Mouse (Mus musculus): Measurements from ENCODE around the gene Agap3.

Gene Agap3

DNA sequence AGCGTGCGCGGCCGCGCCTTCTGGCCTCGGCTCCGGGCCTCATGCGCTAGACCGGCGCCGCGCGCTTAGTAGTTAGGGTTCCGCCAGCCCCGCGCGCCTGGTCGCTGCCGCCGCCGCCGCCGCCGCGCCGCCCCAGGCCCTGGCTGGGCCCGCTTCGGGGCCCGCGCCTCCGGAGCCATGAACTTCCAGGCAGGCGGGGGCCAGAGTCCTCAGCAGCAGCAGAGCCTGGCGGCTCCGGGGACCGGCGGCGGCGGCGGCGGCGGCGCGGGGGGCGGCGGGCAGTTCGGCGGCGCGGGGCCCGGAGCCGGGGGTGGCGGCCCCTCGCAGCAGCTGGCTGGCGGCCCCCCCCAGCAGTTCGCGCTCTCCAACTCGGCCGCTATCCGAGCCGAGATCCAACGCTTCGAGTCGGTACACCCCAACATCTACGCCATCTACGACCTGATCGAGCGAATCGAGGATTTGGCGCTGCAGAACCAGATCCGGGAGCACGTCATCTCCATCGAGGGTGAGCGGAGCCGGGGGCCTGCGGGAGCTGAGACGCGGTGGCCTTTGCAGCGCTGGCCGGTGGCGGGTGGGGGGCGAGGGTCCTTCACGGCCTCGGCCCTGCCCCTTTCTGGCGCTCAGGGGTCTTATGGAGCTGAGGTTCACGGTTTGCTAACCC, at the start of gene Agap3:
Gene Agap3, plus strand, starts transcription at position 148 of the 661 bp plus-strand sequence.
- DNase-seq: peak; percentile 57

DNA sequence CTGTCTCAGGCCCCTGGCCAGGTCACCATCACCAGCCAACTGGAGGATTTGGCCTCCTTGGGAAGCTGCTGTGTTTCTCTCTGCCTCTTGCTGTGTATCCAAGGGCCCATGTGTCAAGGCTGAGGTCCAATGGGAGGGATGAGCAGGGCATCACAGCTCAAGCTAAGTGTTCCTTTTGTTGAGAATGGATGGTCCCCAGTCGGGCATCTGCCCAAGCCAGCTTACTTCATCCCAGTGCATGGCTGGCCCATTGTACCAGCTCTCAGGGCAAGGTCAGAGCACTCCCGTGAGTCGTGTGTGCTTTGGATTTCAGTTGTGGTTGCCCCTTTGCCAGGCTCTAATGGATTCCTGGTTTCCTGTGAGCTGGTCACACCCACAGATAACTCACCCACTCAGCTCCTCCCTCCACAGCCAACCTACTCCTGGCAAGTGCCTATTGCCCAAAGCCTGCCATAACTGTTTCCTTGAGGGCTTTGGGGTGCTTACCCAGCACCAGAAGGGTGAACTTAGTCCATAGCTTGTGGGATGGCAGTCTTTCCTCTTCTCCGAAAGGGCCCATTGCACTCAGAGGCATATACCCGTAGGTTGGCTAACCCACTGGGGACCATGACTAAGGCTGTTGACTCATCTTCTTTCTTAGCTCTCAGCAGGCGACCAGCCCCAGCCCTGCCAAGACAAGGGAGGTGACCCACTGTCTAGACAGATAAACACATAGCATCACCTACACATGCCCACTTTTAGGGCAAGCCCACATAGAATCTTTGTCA, 47.2 kb upstream of the Agap3 start:
- no peak for DNase-seq

DNA sequence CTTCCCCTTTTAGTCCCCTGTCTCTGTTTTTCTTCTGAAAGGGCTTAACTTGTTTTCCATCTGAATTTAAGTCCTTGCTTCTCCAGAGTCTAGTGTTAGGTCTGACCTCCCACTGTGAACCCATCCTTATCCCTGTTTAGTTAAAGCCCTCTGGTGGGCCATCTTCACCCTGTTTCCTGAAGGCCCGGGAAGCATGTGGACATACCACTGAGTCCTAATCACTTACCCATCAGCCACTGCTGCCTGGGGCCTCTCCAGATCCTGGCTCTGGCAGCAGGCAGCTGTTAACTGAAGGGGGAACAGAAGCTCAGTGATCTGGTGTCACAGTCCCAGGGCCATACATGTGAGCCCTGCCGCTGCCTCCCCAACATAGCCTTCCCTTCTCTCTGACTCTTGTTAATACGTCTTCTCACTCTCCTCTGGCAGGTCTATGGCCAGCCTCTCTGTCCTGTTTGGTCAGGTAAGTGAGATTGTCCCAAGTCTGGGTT, 46.5 kb upstream of the Agap3 start:
- DNase-seq: no peak

- DNase-seq: no peak
Measured at GRCm38 (mm10) chr5:24408651-24409050, 43.3 kb upstream of the Agap3 start.

DNA sequence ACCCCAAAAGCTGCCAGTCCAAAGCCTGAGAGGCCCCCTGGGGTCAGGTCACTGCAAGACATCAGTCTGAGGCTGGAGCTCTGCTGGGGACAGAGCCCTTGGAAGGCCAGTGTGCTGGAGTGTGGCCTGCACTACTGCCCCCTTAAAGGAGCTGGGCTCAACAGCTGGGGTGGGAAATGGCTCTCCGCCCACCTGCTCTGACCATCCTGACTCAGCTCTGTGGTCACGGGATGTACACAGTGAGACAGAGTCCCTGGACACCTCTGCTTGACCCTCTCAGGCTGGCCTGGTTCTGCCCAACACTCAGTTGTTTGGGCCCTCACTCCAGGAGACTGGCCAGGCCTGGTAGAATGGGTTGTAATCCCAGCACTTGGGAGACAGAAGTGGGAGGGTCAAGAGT, 42.5 kb upstream of the Agap3 start:
- DNase-seq: no peak

DNA sequence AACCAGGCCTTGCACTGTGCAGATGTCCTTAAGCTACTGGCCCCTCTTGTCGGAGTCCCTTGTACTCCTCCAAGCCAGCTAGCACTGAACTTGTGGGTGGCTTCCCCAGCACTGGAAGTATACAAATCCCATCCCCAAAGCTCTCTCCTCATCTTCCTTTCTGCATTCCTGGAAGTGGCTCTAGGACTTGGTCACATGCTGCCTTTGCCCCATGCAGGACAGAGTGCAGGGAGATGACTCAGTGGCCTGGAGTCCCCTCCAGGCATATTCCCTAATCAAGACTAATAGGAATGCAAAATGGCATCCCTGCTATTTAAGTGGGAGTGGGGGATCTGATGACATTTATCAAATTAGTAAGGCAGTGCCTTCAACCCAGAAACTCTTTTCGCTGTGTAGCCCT, 39.9 kb upstream of the Agap3 start:
- DNase-seq: no peak

GRCm38 (mm10) chr5:24413042-24413693, 38.8 kb upstream of the Agap3 start, which contains the start of gene Asic3:
TSS of gene Asic3 (plus strand) at chr5:24413392.
- DNase-seq: no peak

DNA sequence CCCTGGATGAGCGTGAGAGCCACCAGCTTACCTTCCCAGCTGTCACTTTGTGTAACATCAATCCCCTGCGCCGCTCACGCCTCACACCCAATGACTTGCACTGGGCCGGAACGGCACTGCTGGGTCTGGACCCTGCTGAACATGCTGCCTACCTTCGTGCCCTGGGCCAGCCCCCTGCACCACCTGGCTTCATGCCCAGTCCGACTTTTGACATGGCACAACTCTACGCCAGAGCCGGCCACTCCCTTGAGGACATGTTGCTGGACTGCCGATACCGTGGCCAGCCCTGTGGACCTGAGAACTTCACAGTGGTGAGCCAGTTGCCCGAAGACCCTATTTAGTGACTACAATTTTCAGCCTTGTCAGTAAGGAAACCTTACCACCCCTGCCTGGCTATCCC, 38.0 kb upstream of the Agap3 start:
- no peak for DNase-seq

- DNase-seq: peak; percentile 74
Measured at GRCm38 (mm10) chr5:24416222-24416736, 35.7 kb upstream of the Agap3 start.

DNA sequence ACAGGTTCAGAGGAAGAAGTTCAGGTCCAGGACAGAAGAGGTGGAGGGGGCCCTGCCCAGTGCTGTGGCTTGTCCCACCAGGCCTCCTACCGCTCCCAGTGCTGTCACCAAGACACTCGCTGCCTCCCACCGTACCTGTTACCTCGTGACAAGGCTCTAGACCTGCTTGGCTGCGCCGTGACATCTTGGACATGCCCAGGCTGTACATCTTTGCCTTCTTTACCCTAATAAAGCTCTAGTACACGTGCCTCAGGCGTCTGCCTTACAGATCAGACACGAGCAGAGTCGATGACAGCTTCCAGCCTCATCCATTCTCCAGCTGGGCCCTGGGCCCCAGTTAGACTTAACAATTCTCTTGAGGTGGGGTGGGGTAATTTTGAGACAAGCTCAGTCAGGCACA, 34.4 kb upstream of the Agap3 start:
- DNase-seq: no peak

DNA sequence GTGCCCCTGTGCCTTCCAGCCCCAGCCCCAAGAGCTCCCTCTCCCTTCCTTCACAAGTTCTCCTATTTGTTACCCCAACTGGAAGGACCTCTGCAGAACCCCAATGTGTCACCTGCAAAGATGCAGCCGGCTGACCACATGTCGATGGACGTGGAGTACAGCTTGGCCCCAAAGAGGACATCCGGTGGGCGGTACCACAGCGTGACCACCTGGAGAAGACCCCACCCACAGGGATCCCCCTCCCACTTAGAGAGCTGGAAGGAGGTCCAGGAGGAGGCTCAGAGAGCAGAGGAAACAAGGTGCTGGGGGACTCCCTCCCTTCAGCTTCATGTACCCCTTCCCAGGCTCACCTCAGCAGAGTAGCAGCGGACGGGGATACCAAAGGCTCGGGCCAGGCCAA, 31.6 kb upstream of the Agap3 start:
- DNase-seq: no peak

- DNase-seq: peak; percentile 98
Measured at GRCm38 (mm10) chr5:24423129-24424003, 28.6 kb upstream of the Agap3 start, which contains the start of the genes Cdk5 and Slc4a2. TSS of gene Cdk5 (minus strand) at chr5:24423530. TSS of gene Slc4a2 (plus strand) at chr5:24423837.

GRCm38 (mm10) chr5:24424004-24424781, 27.8 kb upstream of the Agap3 start:
- peak; percentile 66 for DNase-seq

DNA sequence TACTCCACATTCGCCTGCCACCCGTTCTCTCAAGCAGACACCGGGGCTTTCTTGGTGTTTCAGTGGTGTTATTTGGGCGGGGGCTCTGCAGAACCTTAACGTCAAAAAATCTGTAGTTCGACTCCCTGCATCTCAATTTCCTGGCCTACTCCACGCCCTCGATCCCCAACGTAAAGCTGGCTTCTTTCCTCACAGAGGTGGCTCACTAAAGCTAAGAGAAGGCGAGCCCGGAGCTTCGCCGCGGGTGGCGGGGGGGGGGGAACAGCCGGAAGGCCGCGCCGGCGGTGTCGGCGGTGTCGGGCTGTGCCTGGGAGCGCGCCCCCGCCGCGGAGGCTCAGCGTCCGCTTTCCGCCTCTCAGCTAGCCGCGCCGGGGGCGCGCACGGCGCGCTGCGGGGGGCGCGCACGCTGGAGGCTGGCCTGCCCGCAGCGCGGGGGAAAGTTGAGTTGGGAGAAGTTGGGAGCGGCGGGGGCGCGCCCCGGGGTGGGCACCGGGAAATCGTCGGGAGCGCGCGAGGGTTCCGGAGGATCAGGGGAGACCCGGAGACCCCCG, 27.0 kb upstream of the Agap3 start:
- peak; percentile 72 for DNase-seq

DNA sequence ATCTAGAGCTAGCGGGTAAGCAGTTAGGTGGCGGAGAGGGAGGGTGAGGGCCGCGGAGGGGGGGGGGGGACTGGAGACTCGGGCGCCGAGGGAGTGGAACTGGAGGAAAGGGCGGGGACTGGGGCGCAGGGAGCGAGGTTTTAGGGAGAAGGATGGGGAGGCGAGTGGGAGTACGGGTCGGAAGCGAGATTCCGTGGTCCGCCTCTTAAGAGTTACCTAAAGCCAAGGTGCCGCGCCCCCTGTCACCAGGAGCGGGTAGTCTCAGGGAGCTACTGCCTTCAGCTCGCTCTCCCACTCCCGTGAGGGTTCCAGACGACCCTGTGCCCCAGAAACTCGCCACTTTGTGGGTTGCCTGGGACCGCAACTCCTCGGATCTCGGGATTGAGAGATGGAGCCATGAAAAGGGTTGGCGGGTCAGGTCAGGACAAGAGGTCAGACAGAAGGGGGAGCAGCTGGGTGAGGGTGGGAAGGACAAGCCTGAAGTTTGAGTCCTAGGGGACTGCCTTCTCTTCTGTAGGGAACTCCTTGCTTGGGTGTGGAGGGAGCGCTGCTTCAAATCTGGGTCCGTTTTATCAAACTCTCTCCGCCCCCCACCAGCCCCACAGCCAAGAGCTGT, 26.4 kb upstream of the Agap3 start:
- no peak for DNase-seq

DNA sequence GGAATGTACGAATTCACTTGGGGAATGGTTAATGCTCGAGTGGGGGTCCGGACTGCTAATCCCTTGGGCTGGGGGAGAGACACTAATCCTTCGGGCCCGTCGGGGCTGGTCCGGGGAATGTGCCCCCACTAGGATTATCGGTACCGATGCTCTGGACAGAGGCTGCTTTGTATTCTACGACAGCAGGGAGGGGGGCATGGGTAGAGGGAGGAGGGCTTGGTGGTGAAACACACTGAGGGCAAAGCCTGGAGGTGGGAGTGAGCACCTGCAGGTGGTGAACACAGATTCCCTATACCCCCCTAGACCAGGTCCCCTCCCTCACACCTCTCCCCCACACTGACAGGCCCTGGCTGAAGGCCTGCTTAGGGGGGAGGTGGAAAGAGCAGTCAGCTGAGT, 25.9 kb upstream of the Agap3 start:
- no peak for DNase-seq

DNA sequence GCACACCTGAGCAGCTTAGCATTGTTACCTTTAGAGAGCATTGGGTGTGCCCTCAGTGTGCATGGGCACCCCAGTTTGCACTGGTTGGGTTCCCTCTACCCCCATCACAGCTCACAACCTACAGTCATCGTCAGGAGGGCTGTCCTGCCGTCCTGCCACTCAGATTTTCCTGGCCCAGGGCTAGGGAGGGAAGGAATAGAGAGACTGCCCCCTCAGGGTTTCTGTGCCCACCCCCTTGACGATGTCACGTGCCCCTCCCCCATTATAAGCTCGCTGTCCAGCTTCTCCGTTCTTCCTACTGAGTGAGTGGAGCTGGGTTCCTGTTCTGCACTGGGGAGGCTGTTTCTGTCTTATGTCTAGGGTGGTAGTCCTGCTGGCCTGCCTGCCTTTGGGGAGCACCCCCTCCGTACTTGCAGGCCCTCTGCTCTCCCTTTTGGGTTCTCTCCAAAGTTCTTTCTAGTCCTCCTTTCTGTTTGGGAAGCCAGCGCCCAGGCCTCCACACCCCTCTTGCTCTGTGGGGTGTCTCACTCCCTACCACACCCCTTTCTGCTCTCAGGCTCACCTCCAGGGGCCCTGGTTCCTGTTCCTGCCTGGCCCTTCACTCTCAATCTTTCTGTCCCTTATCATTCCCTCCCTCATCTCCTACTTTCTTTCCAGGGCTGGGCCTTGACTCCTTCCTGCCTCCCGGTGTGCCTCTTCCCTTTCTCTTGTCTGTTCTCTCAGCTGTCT, 25.3 kb upstream of the Agap3 start:
- no peak for DNase-seq

- DNase-seq: no peak
Measured at GRCm38 (mm10) chr5:24427285-24427633, 24.7 kb upstream of the Agap3 start.

DNA sequence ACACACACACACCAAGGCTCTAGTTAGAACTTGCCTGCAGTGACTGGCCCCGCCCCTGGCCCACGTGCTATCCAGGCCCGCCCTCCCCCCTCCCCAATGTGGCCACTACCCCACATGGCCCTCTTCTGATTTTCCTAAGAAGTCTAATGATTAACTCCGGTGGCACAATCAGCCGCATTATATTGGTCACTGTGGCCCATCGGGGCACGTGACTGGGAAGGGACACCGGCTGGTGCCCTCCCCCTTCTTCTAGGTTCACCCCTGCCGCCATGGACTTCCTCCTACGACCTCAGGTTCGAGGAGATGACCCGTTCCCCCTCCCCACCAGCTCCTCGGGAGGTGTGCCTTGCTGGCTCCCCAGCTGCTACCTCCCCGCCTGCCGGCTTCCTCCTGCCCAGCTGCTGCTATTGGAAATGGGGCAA, 24.0 kb upstream of the Agap3 start:
- DNase-seq: no peak

DNA sequence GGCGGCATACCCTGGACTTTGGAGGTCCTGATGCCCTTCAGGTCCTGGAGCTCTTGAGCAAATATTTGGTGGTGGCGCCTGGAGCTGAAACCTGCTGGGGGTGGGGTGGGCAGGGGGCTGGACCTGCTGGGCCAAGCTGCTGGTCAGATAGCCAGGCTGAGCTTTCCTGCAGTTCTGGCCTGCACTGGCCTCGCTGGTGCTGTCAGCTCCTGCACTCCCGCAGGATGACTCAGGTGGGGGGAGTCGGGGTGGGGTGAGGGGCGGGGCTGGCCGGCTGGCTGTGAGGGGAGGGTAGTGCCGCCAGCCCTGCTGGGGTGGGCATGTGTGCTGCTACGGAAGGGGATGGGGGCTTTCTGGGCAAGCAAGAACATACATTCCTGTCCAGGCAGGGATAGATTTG, 23.4 kb upstream of the Agap3 start:
- DNase-seq: no peak
